Mouse (Mus musculus): ENCODE data around the gene Trappc3.

Gene Trappc3

GRCm38 (mm10) chr4:126306827-126307226, 44.7 kb downstream of the Trappc3 start:
- ATAC-seq (ENCODE audit: insufficient number of reproducible peaks, low FRiP score, low TSS enrichment) = no peak

- no peak for ATAC-seq (ENCODE audit: insufficient number of reproducible peaks, low FRiP score, low TSS enrichment)
Measured at GRCm38 (mm10) chr4:126309211-126309921, 47.2 kb downstream of the Trappc3 start.

GRCm38 (mm10) chr4:126309922-126310309, 47.8 kb downstream of the Trappc3 start:
- ATAC-seq (ENCODE audit: insufficient number of reproducible peaks, low FRiP score, low TSS enrichment) = peak; percentile 60; the same call in 1 of the 2 replicates

- ATAC-seq (ENCODE audit: insufficient number of reproducible peaks, low FRiP score, low TSS enrichment) = no peak
Measured at GRCm38 (mm10) chr4:126310344-126310743, 48.2 kb downstream of the Trappc3 start.

GRCm38 (mm10) chr4:126311566-126312200, 49.6 kb downstream of the Trappc3 start:
- ATAC-seq (ENCODE audit: insufficient number of reproducible peaks, low FRiP score, low TSS enrichment) = no peak

- ATAC-seq (ENCODE audit: insufficient number of reproducible peaks, low FRiP score, low TSS enrichment) = no peak
Measured at GRCm38 (mm10) chr4:126313202-126313601, 51.1 kb downstream of the Trappc3 start.

- no peak for ATAC-seq (ENCODE audit: insufficient number of reproducible peaks, low FRiP score, low TSS enrichment)
Measured at GRCm38 (mm10) chr4:126314393-126314792, 52.3 kb downstream of the Trappc3 start.

GRCm38 (mm10) chr4:126315931-126316330, 53.8 kb downstream of the Trappc3 start:
- ATAC-seq (ENCODE audit: insufficient number of reproducible peaks, low FRiP score, low TSS enrichment) = no peak

GRCm38 (mm10) chr4:126316443-126317040, 54.4 kb downstream of the Trappc3 start:
- ATAC-seq (ENCODE audit: insufficient number of reproducible peaks, low FRiP score, low TSS enrichment) = no peak

- no peak for ATAC-seq (ENCODE audit: insufficient number of reproducible peaks, low FRiP score, low TSS enrichment)
Measured at GRCm38 (mm10) chr4:126319806-126320205, 57.7 kb downstream of the Trappc3 start.

- ATAC-seq (ENCODE audit: insufficient number of reproducible peaks, low FRiP score, low TSS enrichment) = peak; percentile 68
Measured at GRCm38 (mm10) chr4:126321111-126321853, 59.2 kb downstream of the Trappc3 start, which contains the start of gene Adprhl2. TSS of gene Adprhl2 (minus strand) at chr4:126321703.

GRCm38 (mm10) chr4:126321854-126322511, 59.9 kb downstream of the Trappc3 start:
- ATAC-seq (ENCODE audit: insufficient number of reproducible peaks, low FRiP score, low TSS enrichment) = no peak; the same call in 1 of the 2 replicates

- no peak for ATAC-seq (ENCODE audit: insufficient number of reproducible peaks, low FRiP score, low TSS enrichment)
Measured at GRCm38 (mm10) chr4:126322646-126323045, 60.5 kb downstream of the Trappc3 start.

GRCm38 (mm10) chr4:126324861-126325260, 62.7 kb downstream of the Trappc3 start:
- ATAC-seq (ENCODE audit: insufficient number of reproducible peaks, low FRiP score, low TSS enrichment) = no peak

- no peak for ATAC-seq (ENCODE audit: insufficient number of reproducible peaks, low FRiP score, low TSS enrichment)
Measured at GRCm38 (mm10) chr4:126325281-126325861, 63.2 kb downstream of the Trappc3 start, which contains the start of gene Tekt2. TSS of gene Tekt2 (minus strand) at chr4:126325688.
